Mouse (Mus musculus) erythroblast, embryonic 14.5 days (primary cell): ENCODE measurements at regions not wholly inside any gene's neighbourhood (a gene's known extent, or its start where the extent isn't known, plus 50 kb on each side); places are given as distances from the start of the nearest gene placed in this dataset.

Source experiments
- GATA1 ChIP-seq: IDR thresholded peaks from 2 replicates; pipeline ENCODE4 v1.6.1; 2012; ENCODE audit warnings: low read length, inconsistent platforms, mixed read lengths
- TAL1 ChIP-seq: IDR thresholded peaks from 3 replicates; pipeline ENCODE4 v1.6.1; 2012; ENCODE audit warnings: low read length, inconsistent platforms, mixed read lengths

DNA sequence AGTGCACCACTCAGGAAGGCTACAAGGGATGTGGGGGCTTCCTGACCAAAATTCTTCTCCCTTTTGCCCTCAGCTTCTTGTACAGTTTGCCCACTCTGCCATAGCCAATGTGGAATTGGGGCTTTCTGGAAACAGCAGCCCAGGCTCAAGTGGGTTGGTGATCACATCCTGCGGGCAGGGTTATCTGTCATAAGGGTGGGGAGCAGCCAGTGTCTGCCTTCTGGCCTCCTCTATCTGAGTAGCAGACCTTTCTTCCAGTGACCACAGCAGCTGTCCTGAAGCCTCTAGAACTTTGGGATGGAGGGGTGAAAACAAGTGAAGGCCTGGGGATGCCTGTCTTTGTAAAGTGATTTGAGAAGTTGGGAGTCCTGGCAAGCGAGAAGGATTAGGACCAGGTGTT, 228.2 kb downstream of the Bcl11a start:
- TF ChIP-seq TAL1 (no peak), GATA1 (no peak)
